Mouse (Mus musculus): ENCODE results near the gene Pnpla7.

GRCm38 (mm10) chr2:25065537-25065936 is 89.7 kb downstream of the Pnpla7 start:
- TF ChIP-seq CTCF (IDR thresholded peaks at IDR 0.05; ENCODE audit: low read depth, low read length) (no peak), POLR2A (IDR thresholded peaks at IDR 0.05; ENCODE audit: extremely low read depth, insufficient read depth, low read length) (no peak)

Data from liver, adult 2 months (tissue).